Mouse (Mus musculus) hindbrain, embryonic 16.5 days (tissue): ENCODE measurements at regions not wholly inside any gene's neighbourhood (a gene's known extent, or its start where the extent isn't known, plus 50 kb on each side); places are given as distances from the start of the nearest gene placed in this dataset.

Experiments
- ATAC-seq: fragments of 200-750 bp; cut with Nextera tagmentation; 2 replicates; pipeline ENCODE4 v1.8.0; 2017; ENCODE audit warnings: moderate TSS enrichment, moderate library complexity
- H3K27ac ChIP-seq: fragments of 300-500 bp; sonication (generic); 2 replicates; pipeline ENCODE4 v1.5.1; 2014; ENCODE audit warnings: low read depth, mild to moderate bottlenecking, control low read depth, low read length, moderate library complexity
- H3K27me3 ChIP-seq: fragments of 300-500 bp; sonication (generic); replicated peaks from 2 replicates; pipeline ENCODE4 v1.6.1; 2014; ENCODE audit warnings: low read length; ENCODE audit not compliant: control insufficient read depth, insufficient read depth
- H3K36me3 ChIP-seq: fragments of 300-500 bp; sonication (generic); 2 replicates; pipeline ENCODE4 v1.6.1; 2014; ENCODE audit warnings: mild to moderate bottlenecking, low read length, moderate library complexity, mixed read lengths; ENCODE audit not compliant: control insufficient read depth, insufficient read depth
- H3K4me1 ChIP-seq: fragments of 300-500 bp; sonication (generic); 2 replicates; pipeline ENCODE4 v1.6.1; 2014; ENCODE audit warnings: low read depth, low read length; ENCODE audit not compliant: control insufficient read depth, insufficient read depth
- H3K4me2 ChIP-seq: fragments of 300-500 bp; sonication (generic); 2 replicates; pipeline ENCODE4 v1.6.1; 2014; ENCODE audit warnings: mild to moderate bottlenecking, low read length, control low read depth, moderate library complexity
- H3K4me3 ChIP-seq: fragments of 300-500 bp; sonication (generic); 2 replicates; pipeline ENCODE4 v1.5.1; 2014; ENCODE audit warnings: mild to moderate bottlenecking, low read length, control low read depth, moderate library complexity
- H3K9ac ChIP-seq: fragments of 300-500 bp; sonication (generic); 2 replicates; pipeline ENCODE4 v1.6.1; 2014; ENCODE audit warnings: low read depth, mild to moderate bottlenecking, control low read depth, low read length, moderate library complexity
- H3K9me3 ChIP-seq: fragments of 300-500 bp; sonication (generic); 2 replicates; pipeline ENCODE4 v1.6.1; 2014; ENCODE audit warnings: mild to moderate bottlenecking, low read length, moderate library complexity; ENCODE audit not compliant: control insufficient read depth
- WGBS: fragments of 180-500 bp; shearing (Covaris S2); extraction: QIAGEN DNeasy Blood & Tissue Kit; methylation state at CpG from one replicate; pipeline ENCODE4 v1.1.7; 2014; 5-methylcytosine and 5-hydroxymethylcytosine counted together

GRCm38 (mm10) chr10:126115386-126115785 is 149.4 kb downstream of the Lrig3 start:
- Histone ChIP-seq H3K4me2 (no peak overlapping the region), H3K9me3 (no peaks in the 10 kb centered on the region), H3K9ac (no peak overlapping the region), H3K36me3 (no peaks in the 10 kb centered on the region), H3K27ac (no peak overlapping the region), H3K27me3 (no peaks in the 10 kb centered on the region), H3K4me1 (no peaks in the 10 kb centered on the region), H3K4me3 (no peak overlapping the region)
- WGBS = 60% methylated on average over 7 of the region's 7 CpGs
- ATAC-seq = no peak

DNA sequence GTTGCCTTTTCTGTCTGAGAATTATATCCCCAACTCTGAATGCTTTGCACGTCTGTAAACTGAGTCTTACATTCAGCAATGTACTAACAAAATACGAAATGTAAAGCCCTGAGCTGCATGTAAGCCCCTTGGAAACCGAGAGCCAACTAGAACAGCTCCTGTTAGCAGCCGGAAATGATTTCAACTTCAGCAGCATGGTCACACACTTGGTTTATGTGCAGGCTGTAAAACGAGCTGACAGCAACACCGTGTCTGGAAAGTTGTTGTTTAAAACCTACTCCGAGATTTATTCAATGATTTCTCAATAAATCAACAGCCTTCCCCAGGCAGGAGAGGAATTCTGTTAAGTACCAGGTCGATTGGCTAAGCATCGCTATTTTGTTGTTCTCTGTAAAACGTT is 155.7 kb downstream of the Lrig3 start:
- 80% methylated on average over 10 of the region's 10 CpGs for WGBS
- ATAC-seq = no peak
- H3K36me3 ChIP-seq = no peaks in the 10 kb centered on the region
- H3K4me1 ChIP-seq = no peaks in the 10 kb centered on the region
- no peak overlapping the region for H3K4me3 ChIP-seq
- no peak overlapping the region for H3K27ac ChIP-seq
- no peak overlapping the region for H3K9ac ChIP-seq
- no peak overlapping the region for H3K4me2 ChIP-seq
- no peaks in the 10 kb centered on the region for H3K9me3 ChIP-seq
- H3K27me3 ChIP-seq = no peaks in the 10 kb centered on the region

DNA sequence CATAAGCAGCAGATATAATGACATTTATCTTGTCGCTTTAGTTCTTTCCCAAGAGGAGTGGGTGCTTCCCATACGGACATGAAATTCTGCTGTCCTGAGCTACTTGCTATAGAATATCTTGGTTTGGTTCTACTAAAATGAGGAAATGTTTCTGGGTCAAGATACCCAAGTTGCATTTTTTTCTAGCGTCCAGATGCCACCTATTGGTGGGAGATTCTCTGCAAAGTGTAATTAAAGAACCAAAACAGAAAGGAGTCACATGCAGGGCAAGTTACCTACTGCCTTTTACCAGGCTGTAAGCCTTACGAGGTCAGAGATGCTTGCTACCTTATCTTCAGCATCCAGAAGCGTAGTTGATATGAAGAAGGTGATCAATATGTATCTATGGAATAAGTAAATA is 156.5 kb downstream of the Lrig3 start:
- ATAC-seq = no peak
- no peak overlapping the region for H3K4me2 ChIP-seq
- no peak overlapping the region for H3K9ac ChIP-seq
- H3K9me3 ChIP-seq = no peaks in the 10 kb centered on the region
- no peaks in the 10 kb centered on the region for H3K4me1 ChIP-seq
- no peak overlapping the region for H3K27ac ChIP-seq
- H3K4me3 ChIP-seq = no peak overlapping the region
- no peaks in the 10 kb centered on the region for H3K27me3 ChIP-seq
- WGBS = 90% methylated on average over 5 of the region's 5 CpGs
- no peaks in the 10 kb centered on the region for H3K36me3 ChIP-seq

DNA sequence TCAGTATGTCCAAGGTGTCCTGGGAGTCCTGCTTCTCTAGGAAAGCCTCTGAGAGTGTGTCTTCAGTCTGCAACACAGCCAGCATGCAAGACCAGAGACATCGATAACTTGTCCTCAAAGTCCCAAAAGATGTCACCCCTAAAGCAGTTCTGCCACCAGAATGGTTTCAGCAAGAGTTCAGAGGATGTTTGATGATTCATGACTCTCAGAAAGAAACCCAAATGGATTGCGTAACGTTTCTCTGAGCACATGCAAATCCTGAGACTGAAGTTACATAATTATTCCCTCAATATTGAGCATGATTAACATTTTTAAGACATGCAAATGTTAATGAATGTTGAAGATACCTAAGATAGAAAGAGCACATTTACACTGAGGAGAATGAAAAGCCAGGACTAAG is 167.2 kb downstream of the Lrig3 start:
- no peak for ATAC-seq
- Histone ChIP-seq H3K4me3 (no peak overlapping the region), H3K4me1 (no peaks in the 10 kb centered on the region), H3K27me3 (no peaks in the 10 kb centered on the region), H3K4me2 (no peak overlapping the region), H3K36me3 (no peaks in the 10 kb centered on the region), H3K9me3 (no peaks in the 10 kb centered on the region), H3K9ac (no peak overlapping the region), H3K27ac (no peak overlapping the region)
- 79% methylated on average over 3 of the region's 3 CpGs for WGBS

DNA sequence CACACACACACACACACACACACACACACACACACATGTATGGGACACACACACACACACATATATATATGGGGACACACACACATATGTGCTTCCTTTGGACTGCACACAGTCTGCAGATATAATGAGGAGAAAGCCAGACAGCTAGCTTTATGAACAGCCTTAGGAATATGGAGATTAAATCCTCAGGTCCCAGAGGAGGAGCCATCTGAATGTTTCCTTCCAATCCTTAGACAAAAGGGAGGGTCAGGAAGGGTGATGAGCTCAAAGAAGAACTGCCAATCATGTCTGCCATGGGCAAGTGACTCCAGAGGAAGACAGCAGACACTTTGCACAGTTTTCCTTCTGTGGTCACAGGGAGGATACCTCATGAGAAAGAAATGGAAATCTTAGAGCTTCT is 168.0 kb downstream of the Lrig3 start:
- Histone ChIP-seq H3K27me3 (no peaks in the 10 kb centered on the region), H3K9ac (no peak overlapping the region), H3K4me2 (no peak overlapping the region), H3K27ac (no peak overlapping the region), H3K9me3 (no peaks in the 10 kb centered on the region), H3K4me3 (no peak overlapping the region), H3K36me3 (no peaks in the 10 kb centered on the region), H3K4me1 (no peaks in the 10 kb centered on the region)
- no peak for ATAC-seq

- H3K4me1 ChIP-seq = no peaks in the 10 kb centered on the region
- H3K36me3 ChIP-seq = no peaks in the 10 kb centered on the region
- H3K4me2 ChIP-seq = no peak overlapping the region
- H3K27me3 ChIP-seq = no peaks in the 10 kb centered on the region
- H3K9ac ChIP-seq = no peak overlapping the region
- WGBS = 90% methylated on average over 12 of the region's 12 CpGs
- no peaks in the 10 kb centered on the region for H3K9me3 ChIP-seq
- ATAC-seq = no peak
- H3K27ac ChIP-seq = no peak overlapping the region
- no peak overlapping the region for H3K4me3 ChIP-seq
Observed at GRCm38 (mm10) chr10:126138585-126138984, 172.6 kb downstream of the Lrig3 start.

- WGBS = 89% methylated on average over 7 of the region's 7 CpGs
- Histone ChIP-seq H3K4me1 (no peaks in the 10 kb centered on the region), H3K4me3 (no peak overlapping the region), H3K36me3 (no peaks in the 10 kb centered on the region), H3K27me3 (no peaks in the 10 kb centered on the region), H3K4me2 (no peak overlapping the region), H3K9ac (no peak overlapping the region), H3K27ac (no peak overlapping the region), H3K9me3 (no peaks in the 10 kb centered on the region)
- no peak for ATAC-seq
Observed at GRCm38 (mm10) chr10:126141586-126141985, 175.6 kb downstream of the Lrig3 start.

GRCm38 (mm10) chr10:126143833-126144232 is 177.9 kb downstream of the Lrig3 start:
- H3K27ac ChIP-seq = no peak overlapping the region
- no peaks in the 10 kb centered on the region for H3K36me3 ChIP-seq
- H3K9ac ChIP-seq = no peak overlapping the region
- ATAC-seq = no peak
- H3K27me3 ChIP-seq = no peaks in the 10 kb centered on the region
- no peaks in the 10 kb centered on the region for H3K9me3 ChIP-seq
- 88% methylated on average over 10 of the region's 10 CpGs for WGBS
- H3K4me3 ChIP-seq = no peak overlapping the region
- H3K4me2 ChIP-seq = no peak overlapping the region
- H3K4me1 ChIP-seq = no peaks in the 10 kb centered on the region

DNA sequence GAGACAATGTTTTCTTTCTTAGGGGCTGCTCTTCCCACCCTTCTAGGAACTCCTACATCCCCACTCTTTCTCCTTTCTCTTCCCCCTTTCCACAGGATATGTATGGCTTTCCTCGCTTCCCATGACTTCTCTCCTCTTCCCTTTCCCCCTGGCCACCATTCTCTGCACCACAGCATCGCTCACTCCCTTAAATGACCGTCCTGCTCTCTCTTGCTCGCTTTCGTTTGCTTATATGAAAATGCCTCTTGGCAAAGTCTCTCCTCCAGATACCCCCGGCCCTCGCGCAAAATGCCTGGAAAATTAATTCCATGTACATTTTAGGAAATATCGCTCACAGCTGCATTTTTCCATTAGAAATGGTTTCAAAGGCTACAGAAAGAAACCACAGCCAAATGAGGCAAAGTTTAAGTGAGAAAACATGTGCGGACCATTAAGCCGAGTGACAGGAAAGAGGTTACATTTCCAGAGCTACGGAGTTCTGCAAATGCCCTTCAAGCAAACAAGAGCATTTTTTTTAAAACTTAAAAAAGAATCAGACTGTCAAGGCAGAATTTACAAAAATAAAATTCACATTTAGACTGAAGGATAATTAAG is 178.7 kb downstream of the Lrig3 start:
- WGBS = 75% methylated on average over 12 of the region's 12 CpGs
- Histone ChIP-seq H3K9me3 (no peaks in the 10 kb centered on the region), H3K4me1 (no peaks in the 10 kb centered on the region), H3K4me2 (no peak overlapping the region), H3K36me3 (no peaks in the 10 kb centered on the region), H3K27me3 (no peaks in the 10 kb centered on the region), H3K9ac (no peak overlapping the region), H3K27ac (no peak overlapping the region), H3K4me3 (no peak overlapping the region)
- no peak for ATAC-seq

- Histone ChIP-seq H3K9me3 (no peaks in the 10 kb centered on the region), H3K27me3 (no peaks in the 10 kb centered on the region), H3K36me3 (no peaks in the 10 kb centered on the region), H3K4me1 (no peaks in the 10 kb centered on the region), H3K4me3 (no peak overlapping the region), H3K4me2 (no peak overlapping the region), H3K27ac (no peak overlapping the region), H3K9ac (no peak overlapping the region)
- no peak for ATAC-seq
- 80% methylated on average over 4 of the region's 4 CpGs for WGBS
Observed at GRCm38 (mm10) chr10:126157300-126157699, 191.3 kb downstream of the Lrig3 start.
